8 mouse cellular contexts compared by ENCODE assay signal in genomic region chr9:63982937-63983632, GRCm38 (mm10). TPM values are rescaled to one million over a fixed set of nuclear protein-coding genes. Genes with fewer than 3 reads are reported as not detected.
DNase-seq lines count a peak whose midpoint lies in the region; ATAC-seq and TF ChIP-seq lines count a peak whose summit lies in the region.
"Had no signal": no experiment of that assay in that cellular context is flagged by ENCODE, and none has a peak within 500 bp of the region (broad histone marks: within the 10 kb centered on the region; RNA-seq: fewer than 3 reads in every experiment).

No protein-coding gene starts in this region.

- H3K36me3 ChIP-seq in kidney, adult 2 months (ENCODE audit: control insufficient read depth, insufficient read depth, low read length), result no peaks in the 10 kb centered on the region
- H3K36me3 ChIP-seq in G1E (replicated peaks), result no peaks in the 10 kb centered on the region
- no peaks in the 10 kb centered on the region for H3K36me3 ChIP-seq in stomach, embryonic 14.5 days (ENCODE audit: control insufficient read depth, insufficient read depth, low read length)

- WGBS in kidney, adult 2 months, result 85% methylated on average over 12 of the region's 12 CpGs
- 83% methylated on average over 12 of the region's 12 CpGs for WGBS in stomach, embryonic 14.5 days

- intact Hi-C loops in left cerebral cortex, postnatal 36 days (cut with DNase I), result no loop called here

- no peaks in the 10 kb centered on the region for H3K9me3 ChIP-seq in G1E (replicated peaks)
- no peaks in the 10 kb centered on the region for H3K9me3 ChIP-seq in stomach, embryonic 14.5 days (ENCODE audit: control insufficient read depth, low read depth, low read length)

- DNase-seq in kidney, adult 2 months, result no peak
- no peak for DNase-seq in kidney, postnatal 36 days
- DNase-seq in G1E (ENCODE audit: low spot score) (no peak), MN1 (ENCODE audit: low spot score) (no peak)
- peak; percentile 15 for DNase-seq in c-Kit-positive CD71-positive TER-119-negative erythroid progenitor cells, embryonic 14.5 days (ENCODE audit: low read depth)
- no peak for DNase-seq in left cerebral cortex, postnatal 36 days (ENCODE audit: low spot score in 2 of 2)

- peak; percentile 43 for TF ChIP-seq CTCF in kidney, adult 2 months (conservative IDR thresholded peaks at IDR 0.05; ENCODE audit: insufficient read depth, insufficient read length, low read depth, low read length)
- peak; percentile 54 for TF ChIP-seq CTCF in G1E (IDR thresholded peaks at IDR 0.05; ENCODE audit: low read depth, low read length)

- no peak overlapping the region for H3K4me3 ChIP-seq in kidney, adult 2 months (ENCODE audit: insufficient read depth, low read depth, low read length)
- H3K4me3 ChIP-seq in G1E (ENCODE audit: low read depth, low read length), result no peak overlapping the region
- H3K4me3 ChIP-seq in stomach, embryonic 14.5 days (ENCODE audit: low read depth, low read length), result no peak overlapping the region

- no peaks in the 10 kb centered on the region for H3K27me3 ChIP-seq in kidney, adult 2 months (replicated peaks; ENCODE audit: control insufficient read depth, insufficient read depth, low read length)
- peaks cover 20% of the 10 kb centered on the region for H3K27me3 ChIP-seq in G1E (ENCODE audit: insufficient read depth, low read length)
- H3K27me3 ChIP-seq in stomach, embryonic 14.5 days (ENCODE audit: control insufficient read depth, insufficient read depth, low read length), result no peaks in the 10 kb centered on the region

- ATAC-seq in G1E (ENCODE audit: extremely low read depth, insufficient number of reproducible peaks, low FRiP score, poor library complexity, severe bottlenecking), result no peak
- no peak for ATAC-seq in stomach, embryonic 14.5 days (ENCODE audit: insufficient number of reproducible peaks, insufficient read depth, low FRiP score, low read depth)
- ATAC-seq: forebrain, embryonic 16.5 days had no signal

- peaks cover 13% of the 10 kb centered on the region for H3K4me1 ChIP-seq in kidney, adult 2 months (ENCODE audit: control insufficient read depth, insufficient read depth, low read length)
- no peaks in the 10 kb centered on the region for H3K4me1 ChIP-seq in G1E (ENCODE audit: insufficient read depth, low read depth, low read length)
- peaks cover 55% of the 10 kb centered on the region for H3K4me1 ChIP-seq in stomach, embryonic 14.5 days (ENCODE audit: control insufficient read depth, insufficient read depth, low read length)

- TF ChIP-seq POLR2A in kidney, adult 2 months (IDR thresholded peaks at IDR 0.05; ENCODE audit: low read depth, low read length), result no peak

- H3K4me2 ChIP-seq in stomach, embryonic 14.5 days (replicated peaks; ENCODE audit: low read depth, low read length), result no peak overlapping the region

- H3K27ac ChIP-seq in kidney, adult 2 months (ENCODE audit: insufficient read depth, low read depth, low read length), result no peak overlapping the region
- 0 out of 2 replicates have a peak overlapping the region, but pooled peaks have one; percentile 12 for H3K27ac ChIP-seq in stomach, embryonic 14.5 days (ENCODE audit: low read length)

- H3K9ac ChIP-seq in stomach, embryonic 14.5 days (replicated peaks; ENCODE audit: low read depth, low read length), result no peak overlapping the region

RNA-seq across cellular contexts. Expression of gene Smad6, which starts 38.8 kb away (rescaled TPM):
- 15.9 and 22.8 TPM in 2 replicates for polyA plus RNA-seq in kidney, adult 2 months (2012; rRNA removed)
- total RNA-seq in G1E (2014; fragmentation: Nextera tagmentation) (0.39 and 0.98 TPM in 2 replicates), G1E (2017) (0.44 and 0.81 TPM in 2 replicates)
- polyA plus RNA-seq in G1E (2012), result 1.6 and 2.1 TPM in 2 replicates
- 7.5 and 9.7 TPM in 2 replicates for polyA plus RNA-seq in stomach, embryonic 14.5 days (2014; fragmentation: Nextera tagmentation; extraction: Ambion mirVana)
- 1 to 10 TPM; 1.7 to 3.6 TPM for total RNA-seq in left cerebral cortex, postnatal 36 days (2021)
